Mouse (Mus musculus) right cerebral cortex, postnatal 36 days (tissue): ENCODE measurements around the gene Epha2.

Source experiments
- DNase-seq, 2 experiments: peaks; one replicate each; pipeline ENCODE4 v3.0.0; 2022; ENCODE audit warnings: low spot score in 2 of 2, mixed read lengths in 1 of 2

The Epha2 gene

DNA sequence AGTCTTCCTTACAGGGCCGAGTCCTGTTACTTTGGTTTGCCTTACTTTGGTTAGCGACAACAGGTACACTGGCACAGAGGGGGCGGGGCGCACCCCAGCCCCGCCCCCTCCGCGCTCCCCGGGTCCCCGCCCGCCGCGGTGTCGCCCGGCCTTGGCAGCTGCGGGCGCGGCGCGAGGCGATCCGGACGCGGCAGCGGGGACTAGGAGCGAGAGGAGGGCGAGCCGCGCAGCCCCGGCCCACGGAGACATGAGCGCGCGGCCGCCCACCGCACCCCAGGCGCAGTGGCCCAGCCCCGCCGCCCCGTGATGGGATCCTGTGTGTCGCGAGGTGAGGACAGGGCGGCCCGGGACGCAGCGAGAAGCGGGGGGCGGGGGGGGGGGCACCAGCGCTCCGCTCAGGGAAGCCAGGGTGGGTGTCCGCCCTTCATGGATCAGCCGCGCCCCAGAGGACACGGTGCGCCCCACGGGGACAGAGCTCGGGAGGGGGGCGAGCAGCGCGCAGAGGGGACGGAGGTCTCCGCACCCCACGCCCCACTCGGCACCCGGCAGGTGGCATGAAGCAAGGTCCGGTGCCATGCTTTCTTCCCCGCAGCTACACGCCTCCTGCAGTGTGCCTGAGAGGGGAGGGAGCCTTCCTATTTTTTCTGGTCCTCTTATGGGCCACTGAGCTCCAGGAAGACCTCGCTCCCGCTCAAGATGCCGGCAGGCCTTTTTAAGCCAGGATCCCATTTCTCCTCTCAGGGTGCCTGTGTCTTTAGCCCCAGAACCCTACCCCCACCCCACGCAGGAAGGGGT is 67.2 kb downstream of the Epha2 start, which contains the start of gene Fam131c:
Gene Fam131c, plus strand, starts transcription at position 224 of the 795 bp plus-strand sequence.
- no peak for DNase-seq

DNA sequence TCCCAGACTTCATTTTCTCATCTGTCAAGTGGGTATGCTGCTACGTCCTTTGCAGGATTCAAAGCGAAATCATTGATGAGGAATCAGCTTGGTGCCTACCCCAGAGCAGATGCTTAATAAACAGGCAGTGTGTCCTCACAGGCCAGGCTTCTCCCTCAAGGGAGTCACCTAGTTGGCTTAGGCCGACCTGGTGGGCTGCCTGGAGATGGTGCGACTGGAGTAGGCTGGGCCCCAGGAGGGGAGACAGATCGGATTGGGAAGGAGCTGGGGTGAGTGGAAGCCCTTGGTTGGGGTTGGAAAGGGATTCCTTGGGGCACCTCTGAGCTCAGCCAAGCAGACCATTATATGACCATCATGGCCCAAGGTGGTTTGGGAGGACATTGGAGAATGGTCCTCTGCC is 71.4 kb downstream of the Epha2 start:
- DNase-seq = no peak
